Mouse (Mus musculus) spleen, adult 18-20 months (tissue): Measurements from ENCODE around the gene Ctrb1.

Experiments
- DNase-seq, 2 experiments: peaks; one replicate each; pipeline ENCODE4 v3.0.0; 2022; ENCODE audit warnings: mixed read lengths in 2 of 2

The Ctrb1 gene

DNA sequence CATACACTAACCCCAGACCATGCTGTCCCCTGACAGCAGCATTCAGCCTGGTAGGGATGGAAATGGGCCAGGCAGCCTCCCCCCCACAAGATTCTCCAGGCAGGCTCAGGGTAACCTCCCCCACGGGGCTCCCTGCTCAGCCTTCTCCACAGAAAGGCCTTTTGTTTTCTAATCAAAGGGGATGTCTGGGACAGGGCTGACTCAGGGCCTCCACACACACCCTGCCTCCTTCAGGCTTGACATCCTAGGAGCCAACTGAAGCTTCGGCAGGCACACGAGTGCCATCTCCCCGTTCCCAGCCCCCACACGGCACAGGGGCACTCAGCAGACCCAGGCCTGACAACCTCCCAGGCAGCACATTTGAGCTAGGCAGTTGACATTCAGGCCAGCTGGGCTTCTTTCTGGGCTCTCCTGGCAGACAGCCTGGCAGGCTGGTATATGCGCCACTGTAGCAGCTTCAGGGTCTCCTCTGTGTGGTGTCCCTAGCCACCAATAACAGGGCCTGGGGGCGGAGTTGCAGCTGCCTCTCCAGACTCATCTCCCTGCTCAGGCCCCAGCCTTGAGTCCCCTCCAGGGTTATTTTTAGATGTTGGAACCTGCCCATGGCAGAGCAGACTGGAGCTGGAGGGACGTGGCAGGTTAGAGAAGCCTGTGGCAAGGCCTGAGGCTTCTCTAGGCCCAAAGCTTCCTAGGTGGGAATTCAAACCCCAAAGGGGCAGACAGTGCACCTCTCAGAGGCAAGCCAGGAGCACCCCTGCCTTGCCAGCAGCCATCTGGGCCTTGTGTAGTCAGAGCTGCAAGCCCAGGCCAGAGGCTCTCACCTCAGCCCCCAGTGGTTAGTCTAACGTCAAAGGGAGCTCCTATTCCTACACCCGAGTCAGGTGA is 26.0 kb upstream of the Ctrb1 start:
- peak in 1 of 2 experiments; percentile 2 for DNase-seq

DNA sequence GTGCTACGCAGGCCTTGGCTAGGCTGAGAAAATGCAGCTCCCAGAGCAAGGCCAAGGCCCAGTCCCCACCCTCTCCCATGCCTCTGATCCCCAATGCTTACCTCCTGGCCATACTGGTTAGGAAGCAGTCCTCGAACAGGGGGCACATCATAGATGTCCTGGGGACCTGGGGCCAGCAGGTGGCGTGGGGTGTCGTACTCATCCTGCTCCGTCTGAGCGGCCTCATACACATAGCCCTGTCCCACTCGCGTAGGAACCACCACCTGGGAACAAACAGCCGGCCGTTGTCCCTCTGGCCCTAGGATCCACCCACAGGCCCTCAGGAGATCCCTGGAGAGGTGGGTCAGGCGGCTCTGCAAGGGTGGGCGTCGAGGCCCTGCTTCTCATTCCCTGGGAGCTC is 24.7 kb upstream of the Ctrb1 start:
- no peak for DNase-seq

DNA sequence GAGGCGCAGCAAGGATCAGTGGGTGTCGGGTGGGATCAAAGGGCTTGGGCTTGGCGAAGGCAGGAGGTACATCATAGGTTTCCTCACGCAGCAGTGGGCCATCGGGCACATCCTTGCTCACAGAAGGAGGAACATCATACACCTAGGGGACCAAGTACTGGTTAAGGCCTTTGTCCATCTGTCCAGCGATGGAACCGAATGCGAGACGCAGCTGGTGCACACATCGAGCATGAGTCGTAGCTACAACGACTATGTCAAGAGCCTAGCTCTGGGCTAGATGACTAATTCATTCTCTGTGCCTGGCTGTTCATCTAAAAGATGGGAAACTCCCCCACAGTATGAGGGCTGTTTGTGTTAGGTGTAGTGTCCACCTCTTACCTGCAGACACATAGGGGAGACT is 23.5 kb upstream of the Ctrb1 start:
- no peak for DNase-seq

DNA sequence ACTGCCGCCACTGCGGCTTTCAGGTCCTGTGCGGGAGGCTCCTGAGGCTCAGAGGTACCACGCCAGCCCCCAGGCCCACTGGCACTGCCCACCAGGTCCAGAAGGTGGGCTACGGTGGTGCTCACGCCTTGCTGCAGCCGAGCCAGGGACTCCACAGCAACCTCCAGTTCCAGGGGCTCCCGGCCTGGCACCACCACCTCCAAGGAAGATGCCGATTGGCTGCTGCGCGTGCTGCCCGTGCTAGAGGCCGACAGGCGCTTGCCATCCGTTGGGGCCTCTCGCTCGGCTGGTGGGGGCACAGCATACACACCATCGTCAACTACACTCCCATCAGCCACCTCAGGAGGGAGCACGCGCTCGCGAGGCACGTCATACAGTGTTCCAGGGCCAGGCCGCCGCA is 23.0 kb upstream of the Ctrb1 start:
- no peak for DNase-seq

DNA sequence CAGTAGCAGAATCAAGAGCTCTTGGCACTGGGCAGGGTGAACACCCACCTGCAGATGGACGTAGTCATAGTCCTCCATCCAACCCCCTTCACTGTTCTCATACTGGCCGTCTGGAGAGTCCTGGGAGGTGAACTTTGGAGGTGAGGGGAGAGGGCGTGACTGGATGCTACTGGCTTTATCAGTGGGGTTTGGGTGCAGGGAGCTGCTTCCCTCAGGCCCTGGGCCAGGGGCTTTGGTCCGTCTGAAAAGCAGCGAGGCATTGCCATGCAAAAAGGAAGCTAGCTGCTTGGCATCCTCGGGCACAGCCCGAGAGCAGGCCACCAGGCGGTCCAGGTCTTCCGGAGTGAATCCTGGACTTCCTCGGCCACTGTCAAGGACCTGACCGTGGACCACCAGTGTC is 22.5 kb upstream of the Ctrb1 start:
- no peak for DNase-seq

DNA sequence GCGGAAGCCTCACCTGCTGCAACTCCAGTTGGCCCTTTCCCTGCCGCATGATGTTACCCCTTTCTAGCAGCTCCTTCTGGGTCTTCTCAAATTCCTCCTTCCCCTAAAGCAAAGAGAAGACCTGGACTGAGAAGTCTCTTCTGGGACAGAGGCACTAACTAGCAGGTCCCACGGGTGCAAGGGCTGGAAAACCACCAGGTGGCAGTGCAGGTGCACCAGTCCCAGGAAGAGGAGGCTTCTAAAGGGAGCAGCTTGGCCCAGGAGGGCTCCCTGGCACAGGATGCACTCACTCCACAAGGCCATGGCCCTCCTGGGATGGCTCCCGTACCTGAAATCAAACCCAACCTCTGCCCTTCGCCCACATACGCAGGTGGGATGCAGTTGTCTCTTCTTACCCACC is 21.8 kb upstream of the Ctrb1 start:
- DNase-seq = peak; percentile 32 to 69

DNA sequence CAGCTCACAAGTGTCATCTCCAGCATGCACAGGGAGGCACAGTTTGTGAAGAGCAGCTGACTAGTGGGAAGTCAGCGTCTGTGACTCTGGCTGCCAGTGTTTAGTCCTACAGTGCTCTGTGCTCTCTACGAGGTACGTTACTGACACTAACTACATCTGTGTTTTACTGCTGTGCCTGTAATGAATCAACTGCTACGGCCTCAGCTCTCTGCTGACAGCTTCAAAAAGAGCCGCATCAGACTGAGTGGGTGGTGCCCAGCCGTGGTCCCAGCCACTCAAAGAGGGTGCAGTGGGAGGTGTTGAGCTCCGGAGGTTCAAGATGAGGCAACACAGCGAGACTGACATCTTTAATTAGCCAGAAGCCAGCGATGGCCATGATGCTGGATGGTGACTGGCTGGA is 21.3 kb upstream of the Ctrb1 start:
- no peak for DNase-seq

DNA sequence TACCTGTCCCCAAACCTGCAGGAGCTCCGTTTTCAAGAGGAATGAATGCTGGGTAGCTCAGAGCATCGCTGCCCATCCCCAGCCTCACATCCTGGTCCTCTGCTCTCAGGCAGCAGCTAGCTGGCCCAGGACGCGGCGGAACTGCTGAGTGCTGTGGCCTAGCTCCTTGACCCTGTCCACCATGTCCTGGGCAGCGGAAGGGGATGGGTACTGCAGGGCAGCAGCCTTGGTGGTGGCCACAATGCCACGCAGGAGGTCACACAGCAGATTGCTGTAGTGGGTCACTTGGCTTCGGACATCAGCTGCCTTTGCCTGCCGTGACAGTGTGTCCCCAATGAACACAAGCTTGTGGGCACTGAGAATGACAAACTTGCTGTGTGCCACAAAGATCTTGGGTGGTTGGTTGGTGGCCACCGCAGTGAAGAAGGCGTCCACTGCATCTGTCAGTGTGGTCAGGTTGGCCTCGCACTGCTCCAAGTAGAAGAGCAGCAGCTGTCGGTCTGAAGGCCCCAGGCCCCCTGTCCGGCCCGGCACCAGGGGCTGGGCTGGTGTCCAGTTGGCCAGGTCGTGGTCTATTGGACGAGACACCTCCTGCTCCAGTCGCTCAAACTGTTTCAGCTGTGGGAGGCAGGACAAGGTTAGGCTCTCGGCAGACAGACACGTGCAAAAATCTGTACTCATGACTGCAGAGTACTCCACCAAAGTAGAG is 20.1 kb upstream of the Ctrb1 start:
- no peak for DNase-seq

DNA sequence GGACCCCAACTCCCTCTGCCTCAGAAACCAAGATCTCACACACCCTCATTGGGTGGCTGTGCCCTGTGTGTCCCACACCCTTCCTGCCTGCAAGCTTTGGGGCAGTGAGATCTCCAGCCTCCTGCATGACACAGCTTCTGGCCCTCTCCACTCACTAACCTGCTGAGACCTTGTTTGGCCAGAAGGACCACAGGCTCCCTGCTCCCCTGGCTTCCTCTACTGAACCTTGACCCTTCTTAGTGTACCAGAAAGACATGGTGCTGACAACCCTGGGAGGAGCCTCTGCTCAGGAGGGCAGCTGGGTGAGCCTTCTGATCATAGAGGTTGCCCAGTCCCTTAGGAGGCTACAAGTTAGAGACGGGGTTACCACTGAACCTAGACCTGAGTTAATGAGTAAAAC is 18.4 kb upstream of the Ctrb1 start:
- no peak for DNase-seq

DNA sequence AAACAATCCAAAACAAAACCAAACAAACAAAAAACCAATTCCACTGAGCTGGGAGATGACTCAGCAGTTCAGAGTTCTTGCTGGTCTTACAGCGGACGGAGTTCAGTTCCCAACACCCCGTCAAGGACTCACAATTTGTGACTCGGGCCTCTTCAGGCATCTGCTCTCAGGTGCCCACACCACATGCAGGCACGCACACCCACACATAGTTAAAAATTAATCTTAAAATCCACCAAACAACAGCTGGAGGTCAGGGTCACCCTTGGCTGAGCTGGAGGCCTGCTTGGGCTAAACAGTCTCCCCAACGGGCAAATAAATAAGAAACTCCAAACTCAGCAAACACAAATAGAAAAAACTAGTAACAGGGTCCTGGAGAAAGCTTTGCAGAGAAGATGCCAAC is 17.5 kb upstream of the Ctrb1 start:
- no peak for DNase-seq

DNA sequence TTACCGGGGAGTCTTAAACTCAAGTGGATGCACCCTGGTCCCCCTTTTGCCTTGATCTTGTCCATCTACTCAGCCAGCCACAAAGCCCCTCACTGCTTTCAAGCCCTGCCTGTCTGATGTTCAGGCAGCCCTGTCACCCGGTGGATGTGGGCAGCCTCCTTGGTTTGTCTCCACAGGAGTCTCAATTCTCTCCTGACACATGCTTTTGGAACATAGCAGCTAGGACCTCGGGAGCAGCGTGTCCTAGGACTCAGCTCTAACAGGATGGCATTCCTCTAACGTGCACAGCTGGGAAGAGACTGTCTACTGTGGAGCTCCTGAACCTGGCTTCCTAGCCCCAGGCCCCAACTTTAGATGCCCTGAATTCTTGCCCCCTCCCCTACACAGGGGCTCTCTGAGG is 14.9 kb upstream of the Ctrb1 start:
- DNase-seq = no peak

DNA sequence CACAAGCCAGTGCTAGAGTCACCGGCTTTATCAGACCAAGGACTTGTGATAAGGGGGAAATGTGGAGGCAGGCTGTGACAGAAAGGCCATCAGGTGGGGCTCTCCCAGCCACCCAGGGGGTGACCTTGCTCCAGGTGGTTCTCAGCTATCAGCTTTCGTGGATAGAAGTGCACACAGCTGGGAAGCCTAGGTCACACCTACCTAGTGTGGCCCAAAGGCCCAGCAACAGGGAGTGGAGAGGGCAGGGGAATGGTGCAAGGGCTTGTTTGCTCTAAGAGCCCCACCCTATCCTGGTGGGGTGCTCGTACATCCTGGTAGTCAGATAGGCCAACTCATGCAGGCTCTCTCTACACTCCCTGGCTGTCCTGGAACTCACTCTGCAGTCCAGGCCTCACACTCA is 14.4 kb upstream of the Ctrb1 start:
- DNase-seq = no peak

DNA sequence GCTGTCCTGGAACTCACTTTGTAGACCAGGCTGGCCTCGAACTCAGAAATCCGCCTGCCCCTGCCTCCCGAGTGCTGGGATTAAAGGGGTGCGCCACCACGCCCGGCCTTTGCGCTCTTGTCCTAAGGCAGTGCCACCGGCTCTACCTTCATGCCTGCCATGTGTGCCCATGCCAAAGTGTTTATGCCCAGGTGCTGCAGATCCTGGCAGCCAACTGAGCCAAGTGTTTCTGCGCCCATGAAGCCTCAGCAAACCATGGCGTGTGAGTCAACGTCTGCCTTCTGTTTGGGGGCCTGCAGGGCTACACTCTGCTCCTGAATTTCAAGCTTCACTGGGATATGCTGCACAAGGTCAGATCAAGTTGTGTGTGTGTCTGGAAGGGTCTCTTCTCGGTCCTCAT is 13.8 kb upstream of the Ctrb1 start:
- DNase-seq = no peak

DNA sequence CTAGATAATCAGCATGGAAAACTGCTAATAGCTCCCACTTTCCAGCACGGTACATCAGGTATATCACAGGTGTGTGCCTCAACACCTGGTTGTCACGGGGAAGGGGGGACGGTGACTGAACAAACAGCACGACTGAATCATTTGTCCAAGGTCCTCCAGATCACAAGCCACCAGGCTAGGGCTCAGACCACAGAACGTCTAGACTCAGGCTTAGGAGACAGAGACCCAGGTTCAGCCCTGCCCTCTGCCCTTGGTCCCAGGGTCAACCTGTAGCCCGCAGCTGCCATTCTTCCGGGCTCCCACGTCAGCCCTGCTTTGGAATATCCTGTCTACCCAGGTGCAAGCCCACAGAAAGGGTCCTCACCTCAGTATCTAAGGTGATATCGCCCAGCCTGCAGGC is 10.6 kb upstream of the Ctrb1 start:
- no peak for DNase-seq

DNA sequence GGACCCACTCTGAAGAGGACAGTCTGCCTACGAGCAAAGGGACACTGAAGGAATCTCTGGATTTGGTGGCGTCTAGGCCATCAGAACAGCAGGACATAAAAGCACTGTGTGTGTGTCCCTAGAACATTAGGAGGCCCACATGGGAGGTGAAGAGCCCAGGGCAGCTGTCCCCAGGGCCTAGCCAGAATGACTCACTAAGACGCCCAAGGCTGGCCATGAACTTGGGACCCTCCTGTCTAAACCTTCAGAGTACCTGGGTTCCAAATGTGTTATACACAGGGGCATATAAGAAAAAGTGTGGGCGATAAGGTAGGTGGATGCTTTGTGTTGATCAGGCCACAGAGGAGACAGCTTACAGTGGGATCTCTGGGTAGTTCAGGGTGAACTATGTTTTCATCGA is 9.9 kb upstream of the Ctrb1 start:
- no peak for DNase-seq

DNA sequence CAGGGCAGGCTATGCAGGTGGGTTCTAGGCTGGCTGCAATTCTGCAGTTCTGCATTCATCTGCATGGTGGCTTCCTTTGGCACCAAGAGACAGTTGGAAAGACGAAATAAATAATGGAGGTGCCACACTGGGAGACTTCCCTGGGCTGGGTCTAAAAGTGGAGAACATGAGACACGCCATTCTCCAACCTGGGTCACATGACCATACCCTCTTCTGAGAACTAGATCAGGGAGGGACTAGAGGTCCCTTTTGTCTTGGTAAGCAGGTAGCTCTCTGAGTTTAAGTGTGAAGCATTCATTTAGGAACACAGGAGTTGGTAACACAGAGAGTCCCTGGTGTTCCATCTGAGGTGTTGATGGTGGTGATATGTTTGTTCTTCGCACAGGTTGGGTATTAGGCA is 9.4 kb upstream of the Ctrb1 start:
- no peak for DNase-seq

DNA sequence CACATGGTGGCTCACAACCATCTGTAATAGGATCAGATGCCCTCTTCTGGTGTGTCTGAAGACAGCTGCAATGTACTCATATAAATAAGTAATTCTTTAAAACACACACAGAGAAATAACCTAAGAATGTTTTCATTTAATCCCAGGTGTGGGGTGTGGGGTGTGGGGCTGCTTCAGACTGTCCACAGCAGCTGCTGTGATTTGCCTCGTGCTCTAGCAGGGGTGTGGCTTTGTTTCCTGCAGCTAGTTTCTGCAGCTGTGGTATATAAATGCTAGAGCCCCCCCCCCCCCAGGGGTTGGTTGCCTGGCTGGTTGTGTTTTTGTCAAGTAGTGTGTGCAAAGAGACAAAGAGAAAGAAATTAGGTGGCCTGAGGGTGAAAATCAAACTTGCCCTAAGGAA is 8.2 kb upstream of the Ctrb1 start:
- no peak for DNase-seq

DNA sequence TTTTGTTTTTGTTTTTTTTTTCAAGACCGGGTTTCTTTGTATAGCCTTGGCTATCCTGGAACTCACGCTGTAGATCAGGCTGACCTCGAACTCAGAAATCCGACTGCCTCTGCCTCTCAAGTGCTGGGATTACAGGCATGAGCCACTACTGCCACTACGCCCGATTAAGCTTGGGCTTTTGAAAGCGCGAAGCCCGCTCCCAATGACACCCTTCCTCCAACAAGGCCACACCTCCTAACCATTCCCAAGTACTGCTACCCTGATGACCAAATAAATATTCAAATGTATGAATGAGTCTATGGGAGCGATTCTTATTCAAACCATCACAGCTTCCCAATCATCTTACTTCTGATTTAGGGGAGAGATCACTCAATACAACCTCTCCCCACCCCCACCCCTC is 6.8 kb upstream of the Ctrb1 start:
- DNase-seq = no peak

DNA sequence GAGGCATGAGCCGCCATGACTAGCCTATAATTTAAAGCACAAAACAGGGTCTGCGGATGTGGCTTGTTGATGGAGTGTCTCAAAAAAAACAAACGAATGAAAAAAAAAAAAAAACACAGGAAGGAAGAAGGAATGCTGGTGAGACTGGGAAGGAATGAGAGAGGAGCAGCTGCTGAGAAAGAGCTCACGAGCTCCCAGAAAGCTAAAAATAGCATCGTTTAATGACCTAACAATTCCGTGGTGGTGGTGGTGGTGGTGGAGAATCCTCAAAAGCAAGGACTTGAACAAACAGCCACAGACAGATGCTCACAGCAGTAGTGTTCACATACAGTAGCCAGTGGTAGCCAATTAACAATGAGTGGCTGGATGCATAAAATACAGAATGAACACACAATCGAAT is 4.6 kb upstream of the Ctrb1 start:
- no peak for DNase-seq

DNA sequence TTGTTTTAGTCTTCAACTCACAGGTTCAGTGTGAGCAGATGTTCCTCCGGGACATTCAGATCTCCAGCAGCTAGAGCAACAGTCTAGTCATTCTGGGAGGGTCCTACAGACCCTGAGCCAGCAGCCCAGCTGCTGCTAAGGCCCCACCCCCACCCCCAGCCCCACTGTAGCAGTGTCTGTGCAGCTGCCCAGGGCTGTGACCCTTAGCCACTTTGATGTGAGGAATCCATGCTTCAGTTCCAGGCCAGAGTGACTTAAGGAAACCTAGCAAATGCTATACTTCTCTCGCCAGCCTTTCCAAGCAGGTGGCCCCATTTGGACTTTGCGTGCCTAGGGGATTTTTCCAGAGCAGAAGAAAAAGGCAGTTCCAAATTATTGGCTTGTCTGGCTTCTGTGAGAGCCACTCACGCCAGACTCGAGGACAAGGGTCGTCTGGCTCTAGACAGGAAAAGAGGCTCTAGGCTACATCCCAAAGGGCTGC is 2.5 kb upstream of the Ctrb1 start:
- no peak for DNase-seq

DNA sequence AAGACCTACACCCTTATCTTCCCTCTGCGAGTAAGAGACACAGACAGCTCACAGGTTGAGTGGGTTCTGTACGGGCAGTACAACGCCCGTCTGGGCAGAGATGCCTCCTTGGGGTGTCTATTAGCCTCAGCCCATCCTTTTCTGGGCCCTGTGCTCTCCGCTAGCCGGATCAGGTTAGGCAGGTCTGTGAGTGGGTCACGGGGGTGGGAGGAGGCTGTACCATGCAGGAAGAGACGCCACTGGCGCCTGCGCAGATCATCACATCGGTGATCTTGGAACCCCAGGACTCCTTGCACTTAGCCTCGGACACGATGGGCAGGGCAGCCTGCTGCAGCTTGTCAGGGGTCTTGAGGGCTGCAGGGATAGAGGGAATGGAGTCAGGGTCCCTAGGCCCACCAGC is 3.9 kb downstream of the Ctrb1 start:
- no peak for DNase-seq

DNA sequence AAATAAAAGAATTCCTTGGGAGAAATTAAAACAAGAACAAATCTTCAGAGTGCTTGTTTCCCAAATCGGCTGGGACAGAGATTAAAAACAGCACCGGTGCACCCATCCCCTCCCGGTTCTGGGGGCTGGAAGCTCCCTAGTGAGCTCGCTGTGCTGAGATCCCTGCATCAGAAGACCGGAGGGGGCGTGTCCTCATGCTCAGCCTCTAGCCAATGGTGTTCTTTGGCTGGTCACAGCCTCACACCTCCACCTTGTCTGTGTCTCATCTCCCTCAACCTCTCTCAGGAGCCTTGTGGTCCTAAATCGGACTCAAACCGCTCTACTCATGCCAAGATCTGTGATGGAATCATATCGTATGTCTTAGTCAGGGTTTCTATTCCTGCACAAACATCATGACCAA is 8.3 kb downstream of the Ctrb1 start:
- DNase-seq = no peak

DNA sequence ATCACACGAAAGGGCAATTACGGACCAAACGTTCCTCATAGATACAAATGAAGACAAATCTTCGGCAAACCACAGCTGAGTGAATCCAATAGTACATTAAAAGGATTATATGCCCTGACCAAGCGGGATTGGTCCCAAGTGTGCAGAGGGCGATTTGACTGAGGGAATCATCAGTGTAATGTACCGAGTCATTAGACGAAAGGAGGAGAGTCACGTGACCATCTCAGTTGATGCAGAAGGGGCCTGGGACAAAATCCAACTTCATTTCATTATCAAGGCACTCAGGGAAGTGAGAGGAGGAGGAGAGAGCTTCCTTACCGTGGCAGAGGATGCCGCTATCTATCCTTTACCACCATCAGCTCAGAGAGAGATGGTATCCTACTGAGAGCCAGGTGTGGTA is 9.7 kb downstream of the Ctrb1 start:
- DNase-seq = no peak

DNA sequence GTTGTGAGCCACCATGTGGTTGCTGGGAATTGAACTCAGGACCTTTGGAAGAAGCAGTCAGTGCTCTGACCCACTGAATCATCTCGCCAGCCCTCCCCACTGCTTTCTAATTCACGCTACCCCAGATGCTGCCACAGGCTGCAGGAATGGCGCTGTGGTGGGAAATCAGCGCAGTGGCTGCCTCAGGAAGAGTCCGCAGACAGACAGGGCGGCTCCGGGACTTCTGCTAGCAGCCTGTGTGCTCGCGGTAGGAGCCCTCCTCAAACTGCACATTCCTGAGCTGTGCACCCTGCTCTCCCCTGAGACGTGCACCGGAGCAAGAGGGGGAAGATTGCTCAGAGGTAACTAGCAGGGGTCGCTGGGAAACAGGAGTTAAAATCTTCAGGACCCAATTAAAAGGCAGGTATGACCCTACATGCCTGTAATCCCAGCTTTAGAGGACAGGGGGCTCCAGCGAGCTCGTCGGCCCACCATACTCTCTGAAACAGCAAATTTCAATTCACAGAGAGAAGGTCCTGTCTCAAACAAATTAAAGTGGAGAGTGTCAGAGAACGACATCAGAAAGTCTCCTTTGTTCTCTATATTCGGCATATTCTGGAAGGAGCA is 10.3 kb downstream of the Ctrb1 start:
- DNase-seq = no peak
